Mouse (Mus musculus) lung, adult 2 months (tissue): ENCODE results near the gene 2210011C24Rik.

ENCODE experiments used
- CTCF ChIP-seq: fragments of 200-500 bp; IDR thresholded peaks from 2 replicates; pipeline ENCODE4 v1.5.1; 2011; ENCODE audit warnings: mild to moderate bottlenecking, low read length, control low read depth; ENCODE audit not compliant: insufficient read depth
- POLR2A ChIP-seq: fragments of 200-500 bp; IDR thresholded peaks from 2 replicates; pipeline ENCODE4 v1.6.1; 2011; ENCODE audit warnings: low read depth, mild to moderate bottlenecking, control low read depth, low read length, borderline replicate concordance; ENCODE audit errors: extremely low read depth

- no peak for TF ChIP-seq CTCF
- no peak for TF ChIP-seq POLR2A
Measured at GRCm38 (mm10) chr8:83990170-83990569, 21.8 kb downstream of the 2210011C24Rik start.
